Mouse (Mus musculus): ENCODE data around the gene Gstp2.
"Not testable (repeated sequence)": the region's sequence is repeated elsewhere in the genome, so short reads cannot be mapped to it uniquely, and the experiment has no call there.

The Gstp2 gene

DNA sequence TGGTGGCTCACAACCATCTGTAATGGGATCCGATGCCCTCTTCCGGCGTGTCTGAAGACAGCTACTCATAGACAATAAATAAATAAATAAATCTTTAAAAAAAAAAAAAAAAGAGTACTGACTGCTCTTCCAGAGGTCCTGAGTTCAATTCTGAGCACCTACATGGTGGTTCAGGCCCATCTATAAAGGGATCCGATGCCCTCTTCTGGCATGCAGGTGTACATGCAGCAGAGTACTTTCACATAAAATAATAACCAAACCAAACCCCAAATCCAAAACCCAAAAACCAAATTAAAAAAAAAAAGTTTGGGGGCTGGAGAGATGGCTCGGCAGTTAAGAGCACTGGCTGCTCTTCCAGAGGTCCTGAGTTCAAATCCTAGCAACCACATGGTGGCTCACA is 3.2 kb upstream of the Gstp2 start:
- DNase-seq (ENCODE audit: low spot score) = not testable (repeated sequence)

DNA sequence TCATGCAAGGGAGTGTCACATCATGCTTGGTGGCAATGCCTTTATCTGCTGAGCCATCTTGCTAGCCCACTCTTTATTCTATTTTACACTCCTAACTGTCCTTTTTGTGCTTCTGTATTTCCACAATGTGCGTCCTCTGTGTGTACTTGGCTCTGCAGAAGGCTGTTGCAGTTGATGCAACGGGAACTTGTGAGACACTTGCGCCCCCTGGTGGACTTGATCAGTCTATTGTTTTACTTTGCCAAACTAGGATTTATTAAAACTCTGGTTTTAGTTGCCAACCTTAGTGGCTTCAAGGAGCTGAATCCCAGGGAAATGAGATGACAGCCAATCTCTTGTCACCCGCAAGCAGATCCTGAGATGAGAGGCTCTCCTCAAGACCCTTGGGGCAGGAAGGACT is 2.0 kb upstream of the Gstp2 start:
- DNase-seq (ENCODE audit: low spot score) = peak; percentile 90

DNA sequence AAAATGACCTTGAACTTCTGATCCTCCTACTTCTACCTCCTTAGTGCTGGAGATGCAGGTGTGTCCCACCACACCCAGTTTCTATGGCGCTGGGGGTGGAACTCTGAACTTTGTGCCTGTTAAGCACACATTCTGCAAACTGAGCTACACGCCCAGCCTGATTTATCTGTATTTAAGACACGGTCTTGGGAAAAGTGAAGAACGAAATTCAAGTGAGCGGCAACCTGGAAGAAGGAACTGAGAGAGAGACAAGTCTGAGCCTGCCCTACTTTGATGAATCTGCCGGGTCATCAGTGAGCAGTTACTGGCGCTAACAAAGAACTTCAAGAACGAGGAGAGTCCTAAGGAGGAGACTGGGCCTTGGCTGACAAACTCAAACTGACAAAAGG is 1.0 kb upstream of the Gstp2 start:
- DNase-seq (ENCODE audit: low spot score) = no peak

DNA sequence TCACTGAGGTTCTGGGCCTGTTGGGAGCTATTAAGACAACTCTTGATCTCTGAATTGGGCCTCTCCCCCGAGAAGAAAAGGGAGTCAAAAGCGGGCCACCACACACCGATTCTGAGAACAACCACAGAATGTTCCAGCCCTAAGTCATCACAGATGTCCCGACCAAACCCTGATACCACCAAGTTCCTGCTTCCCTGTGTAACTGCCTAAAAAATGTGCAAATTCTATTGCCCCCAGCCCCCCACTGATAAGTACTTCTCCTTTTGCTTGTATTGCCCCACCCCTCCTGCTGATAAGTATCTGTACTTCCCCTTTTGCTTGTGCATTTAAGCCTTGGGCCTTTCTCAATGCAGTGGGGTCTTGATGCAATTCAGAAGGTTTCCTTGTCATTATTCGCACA is 1.7 kb downstream of the Gstp2 start:
- not testable (repeated sequence) for DNase-seq (ENCODE audit: low spot score)

DNA sequence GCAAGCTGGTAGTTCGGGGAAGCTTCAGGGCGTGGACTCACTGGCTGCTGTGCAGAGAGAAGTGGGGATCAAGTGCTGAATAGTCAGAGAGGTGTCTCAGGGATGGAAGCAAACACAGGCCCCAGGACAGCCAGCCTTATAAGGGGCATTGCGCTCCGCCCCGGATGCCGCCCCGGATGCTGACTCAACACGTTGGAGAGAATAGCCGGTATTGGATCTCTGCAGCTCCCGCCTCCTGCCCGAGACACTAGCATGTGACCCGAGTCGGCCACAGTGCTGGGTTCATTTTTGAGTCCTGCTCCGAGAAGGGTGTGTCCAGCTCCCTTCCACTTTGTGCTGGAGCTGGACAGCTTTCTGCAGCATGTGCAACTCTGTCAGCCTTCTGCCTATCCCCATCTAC is 3.7 kb downstream of the Gstp2 start:
- no peak for DNase-seq (ENCODE audit: low spot score)

DNA sequence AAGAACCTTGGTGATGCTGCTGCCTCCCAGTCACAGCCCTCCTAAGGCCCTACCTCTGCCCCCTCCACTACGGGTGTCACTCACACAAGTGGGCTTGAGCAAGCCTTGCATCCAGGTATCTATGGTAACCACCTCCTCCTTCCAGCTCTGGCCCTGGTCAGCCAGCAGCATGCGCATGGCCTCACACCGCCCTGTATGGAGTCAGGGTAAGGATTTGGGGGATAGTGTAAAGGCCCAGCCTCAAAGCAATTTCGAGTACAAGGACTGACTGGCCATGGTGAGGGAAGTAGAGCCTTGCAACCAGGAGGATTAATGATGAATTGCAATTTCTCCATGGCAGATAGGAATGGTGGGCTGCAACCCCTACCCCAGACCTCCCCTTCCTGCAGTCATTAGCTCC is 4.3 kb downstream of the Gstp2 start:
- not testable (repeated sequence) for DNase-seq (ENCODE audit: low spot score)

DNA sequence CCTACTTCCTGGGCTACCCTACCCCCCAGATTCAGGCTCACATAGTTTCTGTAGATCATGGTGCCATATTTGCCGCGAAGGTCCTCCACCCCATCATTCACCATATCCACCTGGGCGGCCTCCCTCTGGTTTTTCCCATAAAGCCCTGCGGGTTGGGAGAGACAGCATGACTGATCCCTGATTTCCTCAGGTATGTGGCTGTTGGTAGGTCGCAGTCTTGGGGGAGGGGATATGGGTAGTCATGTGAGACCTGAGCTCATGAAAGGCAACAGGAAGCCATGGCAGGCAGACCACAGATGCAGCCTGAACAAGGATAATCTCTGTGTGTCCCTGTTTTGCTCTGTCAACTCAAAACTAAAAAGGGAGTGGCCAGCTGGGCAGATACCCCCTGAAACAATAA is 4.9 kb downstream of the Gstp2 start:
- DNase-seq (ENCODE audit: low spot score) = not testable (repeated sequence)

DNA sequence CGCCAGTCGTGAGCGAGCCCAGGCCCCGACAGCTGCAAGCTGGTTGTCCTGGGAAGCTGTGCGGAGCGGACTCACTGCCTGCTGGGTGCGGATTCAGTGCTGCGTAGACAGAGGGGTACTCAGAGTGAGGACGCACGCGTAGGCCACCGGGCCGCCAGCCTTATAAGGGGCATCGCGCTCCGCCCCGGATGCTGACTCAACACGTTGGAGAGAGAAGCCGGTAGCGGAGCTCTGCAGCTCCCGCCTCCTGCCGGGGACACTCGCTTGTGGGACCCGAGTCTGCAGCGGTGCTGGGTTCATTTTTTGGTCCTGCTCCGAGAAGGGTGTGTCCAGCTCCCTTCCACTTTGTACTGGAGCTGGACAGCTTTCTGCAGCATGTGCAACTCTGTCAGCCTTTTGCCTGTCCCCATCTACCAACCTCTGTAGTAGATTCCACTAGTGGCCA is 8.0 kb downstream of the Gstp2 start, which contains the start of gene Gstp1:
Gene Gstp1, minus strand, starts transcription at position 198 of the 445 bp plus-strand sequence.
- DNase-seq (ENCODE audit: low spot score) = peak; percentile 80

DNA sequence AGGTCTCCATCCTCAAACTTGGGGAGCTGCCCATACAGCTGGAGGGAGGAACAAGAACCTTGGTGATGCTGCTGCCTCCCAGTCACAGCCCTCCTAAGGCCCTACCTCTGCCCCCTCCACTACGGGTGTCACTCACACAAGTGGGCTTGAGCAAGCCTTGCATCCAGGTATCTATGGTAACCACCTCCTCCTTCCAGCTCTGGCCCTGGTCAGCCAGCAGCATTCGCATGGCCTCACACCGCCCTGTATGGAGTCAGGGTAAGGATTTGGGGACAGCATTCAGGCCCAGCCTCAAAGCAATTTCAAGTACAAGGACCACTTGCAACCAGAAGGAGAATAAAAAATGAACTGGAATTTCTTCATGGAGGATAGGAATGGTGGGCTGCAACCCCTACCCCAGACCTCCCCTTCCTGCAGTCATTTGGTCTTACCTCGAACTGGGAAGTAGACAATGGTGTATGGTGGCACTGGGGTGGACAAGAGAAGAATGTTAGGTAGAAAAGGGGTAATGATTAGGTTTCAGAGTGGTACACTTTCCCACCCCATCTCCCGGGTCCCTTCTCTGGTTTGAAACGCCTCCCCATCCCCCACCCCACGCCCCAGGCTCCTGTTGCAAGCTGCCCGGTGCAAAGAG is 8.6 kb downstream of the Gstp2 start:
- DNase-seq (ENCODE audit: low spot score) = not testable (repeated sequence)

DNA sequence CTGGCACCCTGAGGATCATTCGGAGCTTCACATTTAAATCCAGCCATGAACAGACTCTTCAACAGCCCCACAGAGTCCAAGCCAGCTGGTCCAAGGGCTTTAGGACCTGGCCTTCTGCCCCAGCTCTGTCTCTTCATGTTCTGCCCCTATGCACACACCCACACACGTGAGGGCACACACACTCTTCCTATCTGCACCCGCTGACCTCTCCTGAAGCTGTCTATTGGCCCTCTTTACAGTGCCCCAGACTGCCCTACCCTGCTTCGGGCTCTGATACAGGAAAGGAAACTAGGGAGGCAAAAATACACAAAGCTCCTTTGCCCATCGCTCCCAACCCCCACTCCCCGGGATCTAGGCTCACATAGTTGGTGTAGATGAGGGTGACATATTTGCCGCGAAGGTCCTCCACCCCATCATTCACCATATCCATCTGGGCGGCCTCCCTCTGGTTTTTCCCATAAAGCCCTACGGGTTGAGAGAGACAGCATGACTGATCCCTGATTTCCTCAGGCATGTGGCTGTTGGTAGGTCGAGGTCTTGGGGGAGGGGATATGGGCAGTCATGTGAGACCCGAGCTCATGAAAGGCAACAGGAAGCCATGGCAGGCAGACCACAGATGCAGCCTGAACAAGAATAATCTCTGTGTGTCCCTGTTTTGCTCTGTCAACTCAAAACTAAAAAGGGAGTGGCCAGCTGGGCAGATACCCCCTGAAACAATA is 9.3 kb downstream of the Gstp2 start:
- DNase-seq (ENCODE audit: low spot score) = peak; percentile 30

DNA sequence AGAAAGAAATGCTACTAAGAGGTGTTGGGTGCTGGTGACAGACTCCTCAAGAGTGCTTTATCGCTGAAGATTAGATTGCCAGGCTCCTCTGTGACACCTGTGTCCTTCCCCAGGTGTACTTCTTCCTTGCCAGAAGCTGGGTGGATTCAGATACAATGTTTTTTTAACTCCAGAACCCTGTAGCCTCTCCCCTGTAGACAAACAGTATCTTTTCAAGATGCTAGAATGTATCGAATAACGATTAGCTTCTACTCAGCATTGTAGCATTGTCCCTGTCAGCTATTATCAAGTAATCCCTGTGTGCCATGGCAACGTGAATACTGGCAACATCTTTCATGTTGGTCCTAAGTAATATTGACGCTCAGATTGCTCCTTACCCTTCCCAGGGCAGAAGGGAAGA is 12.1 kb downstream of the Gstp2 start:
- DNase-seq (ENCODE audit: low spot score) = no peak

DNA sequence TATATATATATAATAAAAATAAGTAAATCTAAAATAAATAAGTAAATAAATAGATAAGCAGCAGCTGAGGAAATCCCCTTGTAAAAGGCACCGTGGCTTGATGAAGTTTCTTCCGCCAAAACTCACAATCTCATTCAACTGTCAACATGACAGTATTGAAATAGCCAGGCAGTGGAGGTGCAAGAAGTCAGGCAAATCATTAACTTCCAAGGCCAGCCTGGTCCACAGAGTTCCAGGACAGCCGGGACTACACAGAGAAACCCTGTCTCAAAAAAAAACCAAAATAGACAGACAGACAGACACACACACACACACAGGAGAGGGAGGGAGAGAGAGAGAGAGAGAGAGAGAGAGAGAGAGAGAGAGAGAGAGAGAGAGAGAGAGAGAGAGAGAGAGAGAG is 12.5 kb downstream of the Gstp2 start:
- no peak for DNase-seq (ENCODE audit: low spot score)

DNA sequence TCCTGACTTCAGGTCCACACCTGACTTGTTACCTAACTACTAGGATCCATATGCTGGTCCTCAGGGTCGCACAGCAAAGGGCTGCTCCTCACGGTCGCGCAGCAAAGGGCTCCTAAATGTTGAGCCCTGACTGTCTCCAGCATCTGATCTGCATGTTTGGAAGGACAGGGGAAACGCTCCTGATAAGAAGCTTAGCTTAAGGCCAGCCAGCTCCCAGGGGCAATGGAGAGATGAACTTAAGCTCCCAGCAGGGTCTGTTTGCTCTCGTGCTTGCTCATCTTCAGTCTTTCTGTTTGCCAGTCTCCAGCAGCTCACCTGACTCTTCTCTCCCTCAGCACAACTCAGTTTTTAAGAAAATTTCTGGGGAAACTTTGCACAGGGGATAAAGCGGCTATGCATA is 13.2 kb downstream of the Gstp2 start:
- no peak for DNase-seq (ENCODE audit: low spot score)

DNA sequence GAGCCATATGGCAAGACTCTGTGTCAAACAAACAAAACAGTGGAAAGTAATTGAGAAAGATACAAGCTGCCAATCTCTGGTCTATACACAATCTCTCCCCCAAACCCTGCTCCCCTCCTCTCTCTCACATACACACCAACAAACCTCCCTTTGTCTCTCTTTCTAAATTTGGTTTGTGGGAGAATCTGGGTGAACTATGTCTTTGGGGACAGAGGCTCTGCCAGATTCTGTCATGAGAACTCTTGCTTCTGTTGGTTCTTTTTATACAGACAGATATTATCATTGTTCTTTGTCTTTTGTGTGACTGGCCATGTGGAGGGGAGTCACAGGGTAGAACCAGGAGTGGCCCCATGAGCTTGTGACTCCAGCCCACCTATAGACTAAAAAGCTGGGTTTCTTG is 18.2 kb downstream of the Gstp2 start:
- no peak for DNase-seq (ENCODE audit: low spot score)

DNA sequence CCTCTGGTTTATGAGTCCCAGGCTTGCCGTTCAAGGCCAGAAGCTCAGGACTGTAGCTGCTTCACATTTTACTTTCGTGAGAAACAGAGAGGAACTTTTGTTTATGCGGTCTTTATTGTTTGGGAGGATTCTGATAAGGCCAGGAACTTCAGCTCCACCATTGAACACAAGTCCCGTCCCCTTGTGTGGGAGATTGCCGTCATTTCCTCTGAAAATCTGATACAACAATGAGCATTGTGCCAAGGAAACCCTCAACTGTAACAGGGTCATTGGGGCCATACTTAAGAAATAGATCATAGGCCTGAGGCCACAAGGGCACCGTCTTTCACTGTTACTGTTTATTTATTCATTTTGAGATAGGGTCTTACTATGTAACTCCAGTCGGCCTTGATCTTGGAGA is 22.6 kb downstream of the Gstp2 start:
- no peak for DNase-seq (ENCODE audit: low spot score)

DNA sequence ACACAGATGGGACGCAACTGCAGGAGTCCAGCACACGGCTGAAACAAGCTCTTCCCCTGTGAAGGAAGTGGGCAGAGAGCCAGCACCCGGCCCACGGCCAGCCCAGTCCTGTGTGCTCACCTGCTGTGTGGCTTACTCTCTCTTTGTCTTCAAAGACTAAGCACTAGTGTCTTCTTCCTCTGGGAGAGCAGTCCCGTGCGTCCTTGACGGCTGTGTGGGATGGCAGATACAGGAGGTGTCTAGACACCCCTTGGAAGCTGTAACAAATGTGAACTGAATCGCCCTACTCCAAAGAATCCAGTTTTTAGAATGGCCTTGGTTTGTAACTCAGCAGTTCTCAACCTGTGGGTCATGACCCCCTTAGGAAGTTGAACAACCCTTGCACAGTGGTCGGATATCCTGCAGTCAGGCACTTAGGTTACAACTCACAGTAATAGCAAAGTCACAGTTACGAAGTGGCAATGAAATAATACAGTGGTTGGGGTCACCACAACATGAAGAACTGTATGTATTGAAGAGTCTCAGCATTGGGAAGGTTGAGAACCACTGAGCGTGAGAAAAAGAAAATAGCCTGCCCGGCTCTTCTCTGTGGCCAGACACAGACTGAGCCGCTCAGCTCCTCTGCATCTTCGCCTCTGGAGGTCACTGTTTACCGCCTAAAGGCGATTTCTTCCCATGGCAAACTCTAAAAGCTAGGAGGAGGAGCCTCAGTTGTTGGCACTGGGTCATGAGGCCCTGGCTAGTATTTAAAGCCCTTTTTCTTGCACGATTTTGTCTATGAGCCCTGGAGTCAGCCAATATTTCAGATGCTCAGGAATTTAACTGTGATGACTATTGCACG is 26.9 kb downstream of the Gstp2 start:
- peak; percentile 86 for DNase-seq (ENCODE audit: low spot score)

DNA sequence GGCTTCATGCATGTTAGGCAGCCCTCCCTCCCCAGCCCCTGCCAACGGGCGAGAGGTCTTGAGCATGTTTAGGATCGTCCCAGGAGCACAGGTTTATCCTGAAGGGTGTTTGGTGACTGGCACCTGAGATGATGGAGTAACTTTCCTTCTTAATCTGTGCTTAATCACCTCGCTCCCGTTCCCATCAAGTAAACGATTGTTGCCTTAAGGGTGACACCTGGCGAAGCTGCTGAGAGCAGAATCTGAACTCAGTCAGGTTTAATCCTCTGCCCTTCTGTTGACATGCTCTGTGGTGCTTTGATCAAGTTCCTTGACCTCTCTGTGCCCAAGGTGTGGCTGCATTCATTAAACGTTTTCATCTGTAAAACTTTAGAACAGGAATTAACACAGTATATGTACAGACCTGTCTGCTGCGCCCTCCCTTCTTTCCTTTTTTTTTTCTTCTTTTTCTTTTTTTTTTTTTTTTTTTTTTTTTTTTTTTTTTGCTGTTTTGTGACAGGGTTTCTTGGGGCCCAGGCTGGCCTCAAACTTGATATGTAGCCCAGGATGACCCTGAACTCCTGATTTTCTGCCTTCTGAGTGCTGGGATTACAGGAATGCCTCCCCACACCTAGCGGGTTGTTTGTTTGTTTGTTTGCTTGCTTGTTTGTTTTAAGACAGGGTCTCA is 27.8 kb downstream of the Gstp2 start:
- DNase-seq (ENCODE audit: low spot score) = no peak

DNA sequence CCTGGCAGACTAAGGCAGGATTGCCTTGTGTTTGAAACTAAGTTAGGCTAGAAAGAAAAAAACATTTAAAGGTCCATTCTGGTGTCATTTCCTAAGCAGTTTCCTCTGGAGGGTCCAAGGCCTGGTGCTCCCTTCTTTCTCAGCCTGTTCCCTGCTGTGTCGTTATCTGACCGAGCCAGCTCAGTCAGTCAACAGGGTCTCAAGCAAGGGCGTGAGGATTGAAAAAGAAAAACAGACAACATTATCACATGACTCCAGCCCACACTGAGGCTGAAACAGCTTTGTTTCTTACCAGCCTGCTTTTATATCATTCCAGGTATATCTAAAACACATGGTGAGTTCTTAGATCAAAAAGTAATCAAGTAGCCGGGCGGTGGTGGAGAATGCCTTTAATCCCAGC is 30.2 kb downstream of the Gstp2 start:
- DNase-seq (ENCODE audit: low spot score) = no peak

DNA sequence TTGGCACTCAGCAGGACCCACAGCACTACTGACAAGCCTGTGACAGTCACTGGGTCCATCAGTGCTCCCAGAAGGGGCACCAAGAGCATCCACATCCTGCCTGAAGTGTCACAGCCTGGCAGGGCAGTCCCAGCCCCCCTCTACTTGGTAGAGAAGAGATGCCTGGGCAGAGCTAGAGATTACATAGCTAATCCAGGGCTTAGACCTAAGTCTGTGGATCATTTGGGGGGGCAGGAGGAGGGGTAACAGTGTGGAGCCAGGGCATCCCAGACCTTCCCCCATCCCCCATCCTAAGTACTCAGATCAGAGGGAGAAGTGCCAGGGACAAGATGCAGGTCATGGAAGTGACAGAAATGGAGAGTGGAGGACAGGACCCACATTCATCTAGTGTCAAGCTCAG is 31.0 kb downstream of the Gstp2 start:
- DNase-seq (ENCODE audit: low spot score) = no peak

DNA sequence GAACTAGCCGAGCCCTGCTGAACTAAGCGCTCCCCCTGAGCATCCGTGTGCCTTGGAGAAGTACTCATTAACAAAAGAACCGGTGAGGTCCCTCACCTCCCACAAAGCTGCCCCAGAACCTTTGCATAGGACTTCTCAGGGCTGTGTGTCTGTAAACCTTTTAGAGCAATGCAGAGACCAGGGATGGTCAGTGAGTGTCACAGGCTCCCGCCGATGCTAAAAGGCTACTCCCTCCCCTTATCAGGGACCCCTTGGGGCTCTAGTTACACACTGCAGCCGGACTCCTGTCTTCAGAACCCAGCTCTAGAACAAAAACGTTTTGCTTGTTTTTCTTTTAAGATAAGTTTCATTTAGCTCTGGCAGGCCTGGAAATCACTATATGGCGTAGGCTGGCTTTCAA is 32.8 kb downstream of the Gstp2 start:
- DNase-seq (ENCODE audit: low spot score) = no peak

DNA sequence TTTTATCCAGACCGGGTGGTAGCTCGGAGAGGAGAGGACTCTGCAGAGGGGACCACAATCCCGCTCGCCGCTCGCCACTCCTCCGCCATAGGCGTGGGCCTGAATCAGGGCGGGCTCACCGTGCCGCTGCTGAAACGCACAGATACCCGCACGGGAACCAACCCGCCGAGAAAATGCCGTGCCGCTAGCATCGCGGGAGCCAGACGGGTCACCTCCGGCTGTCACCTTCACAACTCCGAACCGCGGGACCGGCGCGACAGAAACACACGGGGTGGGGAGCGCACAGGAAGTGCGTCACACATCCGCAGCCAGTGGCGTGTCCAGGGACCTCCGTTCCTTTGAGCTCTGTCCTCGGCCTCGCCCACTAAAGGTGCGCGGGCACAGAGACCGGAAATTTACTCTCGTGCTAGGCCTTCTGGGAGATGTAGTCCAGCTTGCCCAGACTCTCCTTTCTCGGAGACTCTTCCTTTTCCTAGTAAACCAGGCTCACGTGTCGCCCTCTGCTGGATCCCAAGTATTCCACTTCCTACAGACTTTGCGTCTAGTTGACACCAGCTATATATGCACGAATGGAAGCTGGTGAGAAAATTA is 33.3 kb downstream of the Gstp2 start, which contains the start of gene Ndufv1:
Gene Ndufv1, minus strand, starts transcription at position 375 of the 591 bp plus-strand sequence.
- DNase-seq (ENCODE audit: low spot score) = peak; percentile 99

DNA sequence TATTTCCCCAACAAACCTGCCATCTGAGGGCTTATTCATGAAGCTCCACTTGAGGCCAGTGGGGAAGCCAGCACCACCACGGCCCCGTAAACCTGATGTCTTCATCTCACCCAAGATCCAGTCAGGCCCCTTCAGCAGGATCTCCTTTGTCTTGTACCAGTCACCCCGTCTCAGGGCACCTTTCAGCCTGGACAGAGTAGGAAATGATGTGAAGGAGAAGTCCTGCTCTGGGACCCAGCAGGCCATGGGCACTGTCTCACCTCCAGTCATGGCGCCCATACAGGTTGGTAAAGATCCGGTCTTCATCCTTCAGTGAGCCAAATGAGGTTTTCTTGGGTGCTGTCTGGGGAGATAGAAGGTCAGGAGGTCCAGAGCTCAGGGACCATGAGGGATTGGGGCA is 34.7 kb downstream of the Gstp2 start:
- no peak for DNase-seq (ENCODE audit: low spot score)
